Mouse (Mus musculus) cerebral cortex, adult 2 months (tissue): Measurements from ENCODE around the gene Cldn13.

Experiments used
- WGBS: fragments of 180-500 bp; shearing (Covaris S2); methylation state at CpG from one replicate; pipeline ENCODE4 v1.1.7; 2018; 5-methylcytosine and 5-hydroxymethylcytosine counted together

Gene Cldn13

DNA sequence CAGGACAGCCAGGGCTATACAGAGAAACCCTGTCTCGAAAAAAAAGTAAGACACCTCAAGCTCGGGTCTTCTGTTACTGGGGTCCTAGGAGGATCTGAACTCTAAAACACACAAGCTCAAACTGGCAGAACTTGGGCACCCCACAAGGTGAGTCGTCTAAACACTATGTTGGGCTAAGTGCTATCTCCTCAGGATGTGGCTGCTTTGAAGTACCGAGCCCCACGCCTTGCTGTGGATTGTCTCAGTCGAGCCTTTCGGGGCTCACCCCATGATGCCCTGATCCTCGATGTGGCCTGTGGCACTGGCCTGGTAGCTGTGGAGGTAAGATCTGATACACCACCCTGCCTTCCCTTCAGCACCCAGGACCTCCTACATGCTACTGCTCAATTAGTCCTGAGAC is 18.0 kb upstream of the Cldn13 start:
- 94% methylated on average over 8 of the region's 8 CpGs for WGBS

DNA sequence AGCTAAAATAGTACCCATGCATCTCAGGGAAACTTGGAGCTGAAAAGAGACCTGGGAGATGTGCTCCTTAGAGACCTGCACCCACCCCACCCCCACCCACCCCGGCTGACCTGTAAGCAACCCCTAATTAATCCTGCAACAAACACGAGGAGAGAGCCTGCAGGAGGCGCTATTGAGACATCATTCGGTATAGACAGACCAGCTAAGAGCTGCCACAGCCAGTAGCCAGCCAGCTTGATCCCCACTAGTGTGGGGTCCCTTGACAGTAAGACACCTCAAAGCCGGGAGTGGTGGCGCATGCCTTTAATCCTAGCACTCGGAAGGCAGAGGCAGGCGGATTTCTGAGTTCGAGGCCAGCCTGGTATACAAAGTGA is 17.6 kb upstream of the Cldn13 start:
- WGBS = 46% methylated on average over 9 of the region's 9 CpGs

DNA sequence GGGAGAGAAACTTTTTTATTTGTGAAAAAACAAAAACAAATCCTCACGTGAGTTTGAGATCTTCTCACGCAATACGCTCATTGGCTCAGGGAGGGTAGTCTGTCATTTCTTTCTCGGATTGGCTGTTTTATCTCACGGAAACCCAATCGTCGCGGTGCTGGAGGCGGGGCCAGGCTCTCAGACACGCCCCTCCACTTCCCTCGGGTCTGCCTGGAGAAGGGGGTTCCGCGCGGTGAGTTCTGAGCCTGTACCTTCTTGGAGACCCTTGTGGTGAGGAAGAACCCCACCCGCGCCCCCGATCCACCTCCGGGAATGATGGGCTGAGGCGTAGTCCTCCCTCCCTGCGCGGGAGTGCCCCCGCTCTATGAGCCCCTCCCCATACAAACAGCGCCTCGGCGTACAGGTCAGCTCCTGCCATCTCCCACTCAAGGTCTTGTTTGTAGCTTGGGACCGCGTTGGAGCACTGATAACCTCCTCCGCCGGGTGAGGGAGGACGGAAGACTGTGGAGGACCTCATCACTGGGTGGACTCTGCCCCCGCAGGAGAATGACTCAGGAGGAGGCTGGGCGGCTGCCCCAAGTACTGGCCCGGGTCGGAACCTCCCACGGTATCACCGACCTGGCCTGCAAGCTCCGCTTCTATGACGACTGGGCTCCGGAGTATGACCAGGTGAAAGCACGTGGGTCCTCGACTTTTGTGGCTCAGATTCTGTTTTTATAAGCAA is 17.0 kb upstream of the Cldn13 start, which contains the start of gene Mettl27:
TSS of gene Mettl27 (plus strand) at position 190 of the 724 bp plus-strand sequence.
- WGBS = under 1% methylated on average over 41 of the region's 41 CpGs

DNA sequence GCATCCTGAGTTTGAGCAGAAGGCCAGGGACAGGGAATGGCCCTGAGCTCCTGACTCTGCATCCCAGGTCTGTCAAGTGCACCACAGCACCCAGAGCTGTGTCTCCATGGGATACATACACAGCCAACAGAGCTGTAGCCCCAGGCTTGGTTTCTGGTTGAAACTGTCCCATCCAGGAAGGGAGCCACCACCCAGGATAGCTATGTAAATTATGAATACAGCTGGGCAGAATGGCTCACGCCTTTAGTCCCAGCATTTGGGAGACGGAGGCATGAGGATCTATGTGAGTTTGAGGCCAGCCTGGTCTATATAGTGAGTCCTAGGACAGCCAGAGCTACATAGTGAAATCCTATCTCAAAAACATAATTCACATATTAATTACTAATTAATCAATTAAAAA is 14.7 kb upstream of the Cldn13 start:
- 90% methylated on average over 2 of the region's 2 CpGs for WGBS

DNA sequence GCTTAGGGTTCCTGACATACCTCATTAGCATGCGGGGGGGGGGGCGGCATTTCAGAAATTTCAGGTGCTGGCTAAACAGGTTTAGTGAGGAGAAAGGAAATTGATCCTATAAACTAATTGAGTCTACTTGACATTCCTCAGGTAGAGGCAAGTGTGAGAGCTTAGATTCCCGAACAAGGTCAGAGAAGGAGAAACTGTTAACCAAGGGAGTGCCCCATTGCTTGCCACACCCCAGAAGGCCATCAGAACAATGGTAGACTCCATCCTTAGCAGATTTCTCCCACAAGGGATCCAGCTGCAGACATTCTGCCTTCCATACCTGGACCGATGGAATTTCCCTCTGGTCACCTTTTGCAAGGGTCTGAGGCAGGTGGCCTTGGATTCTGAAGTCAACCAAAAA is 11.4 kb upstream of the Cldn13 start:
- 89% methylated on average over 4 of the region's 4 CpGs for WGBS

DNA sequence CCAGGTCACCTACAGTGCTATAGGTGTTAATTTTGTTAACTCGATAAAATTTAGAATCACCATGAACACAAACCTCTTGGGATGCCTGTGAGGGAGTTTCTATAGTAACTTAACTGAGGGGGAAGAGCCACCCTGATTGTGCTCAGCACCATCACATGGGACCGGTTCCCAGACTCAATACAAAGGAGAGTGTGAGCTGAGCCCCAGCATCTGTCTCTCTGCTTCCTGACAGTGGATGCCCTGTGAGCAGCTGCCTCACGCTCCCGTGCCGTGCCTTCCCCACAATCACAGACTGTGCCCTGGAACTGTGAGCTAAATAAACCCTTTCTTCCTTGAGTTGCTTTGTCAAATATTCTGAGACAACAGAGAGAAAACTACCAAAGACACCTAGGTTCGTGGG is 7.8 kb upstream of the Cldn13 start:
- 36% methylated on average over 6 of the region's 6 CpGs for WGBS

DNA sequence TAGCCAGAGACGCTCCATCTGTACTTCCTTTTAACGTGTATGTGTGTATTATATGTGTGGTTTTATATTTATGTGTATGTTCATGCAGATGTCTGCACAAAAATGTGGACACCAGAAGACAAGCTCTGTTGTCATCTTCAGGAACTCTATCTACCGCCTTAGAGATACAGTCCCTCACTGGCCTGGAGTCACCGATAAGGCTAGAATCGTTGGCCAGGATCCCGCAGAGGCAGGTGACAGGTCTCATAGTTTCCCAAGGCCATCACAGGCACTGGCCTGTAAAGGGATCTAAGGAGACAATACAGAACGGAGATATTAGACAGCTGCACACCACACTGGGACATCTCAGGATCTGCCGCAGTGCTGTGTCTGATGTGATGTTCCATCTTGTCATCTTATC is 5.8 kb upstream of the Cldn13 start:
- WGBS = 91% methylated on average over 8 of the region's 8 CpGs

DNA sequence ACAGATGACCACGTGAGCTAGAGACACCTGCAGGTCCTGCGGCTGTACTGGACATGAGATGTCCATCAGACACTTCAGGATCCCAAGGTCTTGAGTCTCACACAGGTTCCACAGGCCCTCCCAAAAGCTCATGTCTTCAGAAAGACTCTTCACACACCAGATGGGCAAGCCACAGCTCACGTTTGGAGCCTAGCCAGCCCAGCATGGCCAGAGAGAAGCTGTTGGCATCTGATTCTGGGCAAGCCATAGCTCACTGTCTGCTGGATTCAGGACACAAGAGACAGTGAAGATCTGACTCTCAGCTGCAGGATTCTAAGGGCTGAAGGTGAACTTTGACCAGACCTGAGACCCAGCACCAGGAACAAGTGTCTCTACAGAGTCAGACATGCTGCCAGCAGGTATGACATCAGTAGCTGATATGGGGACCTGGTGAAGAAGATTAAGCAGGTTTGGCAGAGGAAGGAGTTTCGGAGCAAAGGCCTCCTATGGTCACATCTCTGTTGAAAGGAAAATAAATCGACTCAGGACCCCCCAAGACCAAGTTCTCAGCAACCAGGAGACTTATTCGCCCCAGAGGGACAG is 4.9 kb upstream of the Cldn13 start:
- 72% methylated on average over 6 of the region's 6 CpGs for WGBS

DNA sequence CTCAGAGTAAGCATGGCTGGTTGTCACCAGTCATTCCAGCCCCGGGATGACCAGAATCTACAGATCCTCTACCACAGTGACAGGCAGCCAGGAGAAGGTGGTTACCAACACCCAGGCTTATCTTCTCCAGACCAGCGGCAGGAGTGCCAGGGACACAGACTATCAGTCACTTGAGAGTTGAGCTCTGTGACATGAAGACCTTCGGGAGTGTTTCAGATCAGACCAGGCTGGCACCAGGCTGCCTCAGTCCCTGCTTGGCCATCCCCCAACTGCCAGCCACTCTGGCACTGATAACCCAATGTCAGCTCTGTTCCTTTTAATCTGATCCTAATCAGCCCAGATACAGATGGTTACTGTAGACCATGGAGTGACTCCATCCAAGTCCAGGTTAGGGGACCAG is 3.8 kb upstream of the Cldn13 start:
- 95% methylated on average over 3 of the region's 3 CpGs for WGBS

DNA sequence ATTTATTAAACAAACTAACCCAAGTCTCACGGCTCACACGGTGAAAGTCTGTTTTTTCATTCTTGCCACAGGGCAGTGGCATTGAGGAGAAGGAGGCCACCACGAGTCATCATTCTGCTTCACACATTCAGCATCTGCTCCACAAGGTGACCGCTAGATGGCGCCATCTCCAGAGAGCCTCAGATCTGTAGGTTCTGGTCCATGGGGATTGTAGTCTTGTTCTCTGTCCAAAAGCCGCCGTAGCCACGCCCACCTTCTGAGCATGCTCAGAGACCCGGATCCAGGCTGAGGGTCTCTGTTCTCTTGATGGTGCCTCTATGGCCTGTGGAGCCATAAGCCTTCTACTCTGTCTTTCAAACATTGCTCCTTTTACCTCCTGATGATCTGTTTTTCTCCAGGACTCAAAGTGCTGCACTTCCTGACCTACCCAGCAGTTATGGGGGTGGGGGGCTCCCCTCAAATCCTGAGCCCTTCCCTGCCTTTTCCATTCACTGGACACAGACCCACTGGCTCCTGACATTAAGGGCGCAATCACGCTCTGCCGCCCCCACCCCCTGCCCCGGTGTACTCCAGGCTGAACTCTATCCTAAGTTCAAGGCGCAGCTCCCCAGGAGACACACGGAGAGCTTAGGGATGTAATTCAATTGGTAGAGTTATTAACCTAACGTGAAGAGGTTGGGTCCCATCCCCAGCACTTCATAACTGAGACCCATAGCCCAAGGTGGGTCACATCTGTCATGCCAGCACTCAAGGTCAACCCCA is 2.9 kb upstream of the Cldn13 start:
- WGBS = 51% methylated on average over 16 of the region's 16 CpGs

DNA sequence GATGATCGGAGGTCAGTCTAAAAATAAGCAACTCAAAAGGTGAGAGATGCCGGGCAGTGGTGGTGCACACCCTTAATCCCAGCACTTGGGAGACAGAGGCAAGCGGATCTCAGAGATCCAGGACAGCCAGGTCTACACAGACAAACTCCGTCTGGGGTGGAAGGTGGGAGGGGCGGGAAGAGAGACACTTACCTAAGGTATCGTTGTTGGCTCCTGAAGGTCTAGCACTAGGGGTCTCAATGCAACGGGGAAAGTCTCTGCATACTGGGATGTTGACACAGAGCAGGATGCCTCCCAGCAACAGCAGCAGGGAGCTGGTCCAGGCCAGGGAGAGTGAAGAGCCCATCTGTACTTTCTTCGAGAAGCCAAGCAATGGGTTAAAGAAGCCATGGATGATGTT is 816 bp downstream of the Cldn13 start:
- WGBS = 91% methylated on average over 8 of the region's 8 CpGs

DNA sequence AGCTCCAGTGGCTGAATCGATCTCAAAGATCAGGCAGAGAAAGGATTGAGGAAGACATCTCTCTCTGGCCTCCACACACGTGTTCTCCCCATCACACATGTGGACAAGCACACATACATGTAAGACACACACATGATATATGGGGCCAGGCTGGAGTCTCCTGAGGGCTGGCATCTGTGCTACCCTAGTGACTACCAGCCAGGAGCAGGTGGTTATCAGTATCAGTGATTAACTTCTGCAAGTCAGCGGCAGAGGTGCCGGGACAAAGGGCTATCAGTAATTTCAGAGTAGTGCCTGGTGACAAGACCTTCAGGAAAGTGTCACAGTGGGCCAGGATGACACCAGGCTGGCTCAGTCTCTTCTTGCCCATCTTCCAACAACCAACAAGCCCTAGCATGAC is 1.6 kb downstream of the Cldn13 start:
- 94% methylated on average over 4 of the region's 4 CpGs for WGBS

DNA sequence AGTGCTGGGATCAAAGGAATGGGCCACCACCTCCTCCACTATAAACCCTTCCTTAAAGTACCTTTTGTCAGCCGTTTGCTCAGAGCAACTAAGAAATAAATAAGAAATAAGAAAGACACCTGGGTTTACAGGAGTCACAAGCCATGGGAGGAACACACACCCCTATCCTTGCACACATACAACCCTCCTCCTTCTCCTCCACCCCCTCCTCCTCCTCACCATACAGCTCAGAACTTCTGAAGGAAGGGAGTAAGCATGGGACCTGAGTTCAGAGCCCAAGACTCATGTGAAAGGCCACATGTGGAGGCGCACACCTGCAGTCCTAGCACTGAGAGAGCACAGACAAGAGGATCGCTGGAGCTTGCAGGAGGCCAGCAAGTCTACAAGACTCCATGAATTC is 2.0 kb downstream of the Cldn13 start:
- WGBS = 88% methylated on average over 3 of the region's 3 CpGs

DNA sequence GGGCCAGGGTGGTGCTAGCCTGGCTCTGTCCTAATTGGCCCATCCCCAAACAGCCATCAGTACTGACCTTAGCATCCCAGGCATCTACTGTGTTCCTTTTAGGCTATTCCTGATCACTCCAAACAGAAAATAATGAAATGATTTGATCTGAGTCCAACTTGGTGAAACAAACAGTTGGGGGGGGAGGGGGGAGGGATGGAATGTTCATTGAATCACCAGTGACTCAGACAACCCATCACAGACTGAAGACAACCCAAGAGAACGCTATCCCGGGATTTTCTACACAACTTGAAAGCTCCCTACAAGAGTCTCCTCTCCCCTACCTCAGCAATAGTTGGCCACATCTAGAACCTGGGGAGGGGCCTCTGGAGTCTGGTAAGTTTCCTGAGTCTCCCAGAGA is 3.4 kb downstream of the Cldn13 start:
- WGBS = 85% methylated on average over 2 of the region's 2 CpGs

DNA sequence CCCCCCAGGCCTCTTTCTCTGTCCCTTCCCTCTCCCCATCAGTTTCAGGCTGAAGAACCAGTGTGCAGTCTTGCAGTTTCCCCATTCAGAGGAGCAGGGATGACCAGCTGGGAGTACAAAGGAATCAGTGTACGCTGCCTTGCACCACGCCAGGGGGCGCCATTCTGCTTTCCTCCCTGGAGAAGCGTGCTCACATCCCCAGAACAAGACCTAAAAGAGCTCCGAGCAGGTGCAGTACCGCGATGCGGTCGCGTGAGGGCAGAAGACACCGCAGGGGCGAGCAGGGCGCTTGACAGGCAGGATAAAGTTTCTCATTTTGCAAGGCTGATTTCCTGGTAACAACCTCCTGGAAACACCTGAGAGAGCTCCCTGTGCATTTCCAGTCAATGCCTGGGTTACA is 8.2 kb downstream of the Cldn13 start:
- under 1% methylated on average over 13 of the region's 13 CpGs for WGBS

DNA sequence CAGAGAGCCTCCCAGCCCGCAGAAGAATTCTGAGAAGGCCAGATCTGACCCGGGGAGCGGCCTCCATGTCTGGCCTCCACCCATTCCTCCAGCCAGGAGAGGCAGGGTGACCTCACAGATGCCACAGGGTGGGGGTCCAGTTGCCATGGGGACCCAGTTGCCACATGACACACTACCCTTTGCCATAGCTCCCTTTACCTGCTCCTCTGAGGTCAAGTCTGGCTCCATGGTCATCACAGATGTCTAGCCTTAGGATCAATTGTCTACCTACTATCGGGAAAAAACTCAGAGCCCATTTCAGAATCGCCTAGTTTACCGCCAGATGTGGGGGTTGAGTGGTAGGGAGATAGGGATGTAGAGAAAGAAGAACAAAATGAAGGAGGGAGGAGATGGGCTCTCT is 8.7 kb downstream of the Cldn13 start, which contains the start of gene Tmem270:
TSS of gene Tmem270 (minus strand) at position 101 of the 400 bp plus-strand sequence.
- WGBS = 88% methylated on average over 6 of the region's 6 CpGs

DNA sequence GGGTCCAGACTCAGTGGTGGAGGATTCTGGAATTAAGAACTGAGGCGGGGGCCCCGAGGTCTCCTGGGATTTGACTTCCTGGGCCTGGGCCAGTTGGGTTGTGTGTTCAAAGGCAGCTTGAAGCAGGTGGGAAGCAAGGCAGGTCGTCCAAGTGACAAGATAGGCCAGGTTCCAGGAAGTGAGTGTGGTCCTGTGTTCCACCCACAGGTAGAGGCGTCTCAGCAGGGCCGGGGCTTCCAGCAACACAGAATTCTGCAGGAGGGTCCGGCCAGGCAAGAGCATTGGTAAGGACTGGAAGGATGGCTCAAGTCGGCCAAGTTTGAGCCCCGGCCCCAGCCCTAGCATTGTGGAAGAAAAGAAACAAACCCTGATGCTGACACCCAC is 13.7 kb downstream of the Cldn13 start:
- WGBS = 76% methylated on average over 8 of the region's 8 CpGs

DNA sequence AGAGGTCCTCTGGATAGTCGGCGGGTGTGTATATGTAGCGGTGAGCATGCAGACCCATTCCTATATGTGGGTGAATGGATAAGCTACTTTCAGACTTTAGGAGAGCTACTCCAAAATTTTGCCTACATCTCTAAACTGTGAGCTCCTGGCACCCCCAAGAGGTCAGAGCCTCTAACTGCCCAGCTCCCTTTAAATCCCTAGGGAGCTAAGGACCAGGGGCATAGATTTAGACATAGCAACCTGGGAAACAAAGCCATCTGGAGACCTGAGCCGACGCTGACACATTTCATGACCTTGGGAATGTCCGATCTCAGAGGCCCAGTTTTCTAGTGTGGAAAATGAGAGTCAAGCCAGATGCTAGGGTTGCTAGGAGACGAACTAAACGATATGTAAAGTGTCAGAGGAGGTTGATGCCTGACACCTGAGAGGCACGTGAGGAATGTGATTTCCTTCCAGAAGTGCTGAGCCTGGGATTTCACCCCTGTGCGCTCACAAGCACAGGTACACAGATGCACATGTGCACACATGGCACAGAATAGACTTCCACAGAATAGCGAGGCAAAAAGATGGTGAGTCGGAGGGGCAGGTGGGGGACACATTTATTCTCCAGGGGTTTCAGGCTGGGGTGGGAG is 14.2 kb downstream of the Cldn13 start:
- 46% methylated on average over 12 of the region's 12 CpGs for WGBS

DNA sequence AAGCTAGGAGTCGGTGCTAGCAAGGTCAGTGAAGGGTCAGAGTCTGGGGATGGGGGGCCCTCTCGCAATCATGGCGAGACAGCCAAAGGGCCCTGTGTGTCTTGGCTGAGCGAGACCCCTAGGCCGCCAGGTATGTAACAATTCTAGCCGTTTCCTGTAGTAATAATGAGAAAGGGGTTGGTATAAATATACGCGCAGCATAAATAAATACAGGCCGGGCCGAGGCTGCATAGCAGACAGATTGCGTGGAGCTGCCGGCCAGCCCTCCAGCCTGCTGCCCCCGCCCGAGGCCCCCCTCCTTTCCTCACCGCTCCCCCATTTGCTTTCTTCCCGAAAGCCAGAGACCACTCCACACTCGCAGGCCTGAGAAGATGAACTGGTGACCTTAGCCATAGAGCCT is 17.7 kb downstream of the Cldn13 start:
- 80% methylated on average over 17 of the region's 17 CpGs for WGBS

DNA sequence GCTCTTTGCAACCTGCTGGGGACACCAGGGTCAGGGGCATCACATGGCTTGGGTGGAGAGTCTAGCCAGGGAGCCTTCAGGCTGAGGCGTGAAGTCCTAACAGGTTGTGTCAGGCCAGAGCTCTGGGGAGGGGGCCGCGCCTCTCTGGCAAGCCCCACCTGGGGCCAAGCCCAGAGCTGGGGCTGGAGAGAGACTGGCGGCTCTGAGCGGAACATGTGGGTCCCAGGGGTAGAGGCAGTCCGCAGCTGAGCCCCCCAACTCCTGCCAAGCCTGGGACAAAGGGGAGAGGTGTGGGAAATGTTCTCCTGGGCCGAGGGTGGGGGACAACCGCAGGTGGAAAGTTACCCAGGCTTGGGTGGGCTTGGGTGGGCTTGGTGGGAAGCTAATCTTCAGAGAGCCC is 18.4 kb downstream of the Cldn13 start:
- WGBS = 89% methylated on average over 8 of the region's 8 CpGs

DNA sequence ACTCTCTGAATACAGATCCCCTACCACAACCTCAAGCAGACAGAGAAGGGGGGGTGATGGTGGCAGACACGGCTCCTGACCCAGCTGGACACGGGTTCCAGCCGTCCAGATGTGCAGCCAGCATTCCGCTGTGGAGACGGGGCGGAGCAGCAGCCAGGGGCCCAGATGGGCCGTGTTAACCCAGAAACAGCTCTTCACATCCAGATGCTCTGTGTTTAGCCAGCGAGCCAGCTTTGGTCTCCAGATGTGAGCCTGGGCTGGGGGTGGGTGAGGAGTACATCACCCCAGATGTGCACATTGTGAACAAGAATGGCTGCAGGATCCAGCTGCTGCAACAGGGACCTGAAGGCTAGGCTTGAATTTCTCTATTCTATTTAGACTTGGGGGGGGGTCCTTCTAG is 20.0 kb downstream of the Cldn13 start:
- 86% methylated on average over 8 of the region's 8 CpGs for WGBS

DNA sequence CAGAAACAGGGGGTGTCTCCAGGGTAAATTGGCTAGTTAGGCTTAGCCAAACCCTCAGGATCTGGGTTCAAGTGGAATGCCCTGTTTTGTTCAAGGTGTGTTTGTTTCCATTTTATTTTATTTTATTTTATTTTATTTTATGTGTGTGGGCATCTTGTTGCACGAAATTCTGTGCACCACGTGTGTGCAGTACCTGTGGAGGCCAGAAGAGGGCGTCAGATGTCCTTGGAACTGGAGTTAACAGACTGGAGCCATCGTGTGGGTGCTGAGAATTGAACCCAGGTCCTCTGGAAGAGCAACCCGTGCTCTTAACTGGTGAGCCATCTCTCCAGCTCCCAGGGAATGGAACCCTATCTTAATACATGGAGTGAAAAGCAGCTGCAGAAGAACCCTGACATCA is 22.6 kb downstream of the Cldn13 start:
- 81% methylated on average over 5 of the region's 5 CpGs for WGBS

DNA sequence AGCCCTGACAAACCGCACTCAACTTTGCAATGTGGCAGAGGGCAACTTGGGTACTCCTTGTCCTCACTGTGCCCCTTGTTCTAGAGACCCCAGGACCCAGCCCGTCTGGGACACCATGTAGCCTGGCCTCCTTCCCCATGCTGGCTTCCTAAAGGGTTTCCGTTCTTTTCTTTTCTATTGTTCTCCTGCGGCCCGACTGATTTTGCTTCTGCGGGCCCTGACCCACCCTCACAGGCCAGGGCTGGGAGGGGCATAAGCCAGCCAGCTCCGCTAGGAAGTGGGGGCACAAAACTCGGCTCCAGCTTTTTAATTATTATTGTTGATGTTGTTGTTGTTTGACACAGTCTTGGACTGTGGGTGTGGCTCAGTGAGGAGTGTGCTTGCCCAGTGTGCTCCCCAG is 23.8 kb downstream of the Cldn13 start:
- WGBS = 66% methylated on average over 8 of the region's 8 CpGs
